Mouse (Mus musculus) neural tube, embryonic 15.5 days (tissue): ENCODE data around the gene 9930104L06Rik. TPM values are rescaled to one million over a fixed set of nuclear protein-coding genes. Genes with fewer than 3 reads are reported as not detected.
A peak's percentile ranks its signal among the peaks of the same experiment; 100 is the strongest.

Experiments used
- ATAC-seq: fragments of 200-750 bp; cut with Nextera tagmentation; 2 replicates; pipeline ENCODE4 v1.8.0; 2017; ENCODE audit warnings: mild to moderate bottlenecking, moderate TSS enrichment, moderate library complexity; ENCODE audit not compliant: low FRiP score
- H3K27ac ChIP-seq: fragments of 300-500 bp; sonication (generic); replicated peaks from 2 replicates; pipeline ENCODE4 v1.5.1; 2015; ENCODE audit warnings: mild to moderate bottlenecking, inconsistent platforms
- H3K27me3 ChIP-seq: fragments of 300-500 bp; sonication (generic); replicated peaks from 2 replicates; pipeline ENCODE4 v1.6.1; 2015; ENCODE audit warnings: inconsistent platforms
- H3K36me3 ChIP-seq: fragments of 300-500 bp; sonication (generic); 2 replicates; pipeline ENCODE4 v1.6.1; 2015; ENCODE audit warnings: inconsistent platforms
- H3K4me1 ChIP-seq: fragments of 300-500 bp; sonication (generic); 2 replicates; pipeline ENCODE4 v1.6.1; 2015; ENCODE audit warnings: inconsistent platforms
- H3K4me2 ChIP-seq: fragments of 300-500 bp; sonication (generic); 2 replicates; pipeline ENCODE4 v1.6.1; 2015; ENCODE audit warnings: inconsistent platforms, mild to moderate bottlenecking, moderate library complexity
- H3K4me3 ChIP-seq: fragments of 300-500 bp; sonication (generic); replicated peaks from 2 replicates; pipeline ENCODE4 v1.5.1; 2015; ENCODE audit warnings: mild to moderate bottlenecking, inconsistent platforms
- H3K9ac ChIP-seq: fragments of 300-500 bp; sonication (generic); replicated peaks from 2 replicates; pipeline ENCODE4 v1.6.1; 2015; ENCODE audit warnings: mild to moderate bottlenecking, inconsistent platforms
- H3K9me3 ChIP-seq: fragments of 300-500 bp; sonication (generic); replicated peaks from 2 replicates; pipeline ENCODE4 v1.6.1; 2016; ENCODE audit warnings: inconsistent platforms
- WGBS: fragments of 180-500 bp; shearing (Covaris S2); methylation state at CpG from one replicate; pipeline ENCODE4 v1.1.7; 2015; ENCODE audit warnings: mixed read lengths; 5-methylcytosine and 5-hydroxymethylcytosine counted together
- polyA plus RNA-seq: library from polyadenylated mRNA; unstranded; fragments of >200 nt; fragmentation: Nextera tagmentation; extraction: Ambion mirVana; gene quantifications from 2 replicates; pipeline ENCODE4 v1.2.1, GENCODE M21; 2015

Gene 9930104L06Rik
- 14.2 and 15.2 TPM in 2 replicates for polyA plus RNA-seq

DNA sequence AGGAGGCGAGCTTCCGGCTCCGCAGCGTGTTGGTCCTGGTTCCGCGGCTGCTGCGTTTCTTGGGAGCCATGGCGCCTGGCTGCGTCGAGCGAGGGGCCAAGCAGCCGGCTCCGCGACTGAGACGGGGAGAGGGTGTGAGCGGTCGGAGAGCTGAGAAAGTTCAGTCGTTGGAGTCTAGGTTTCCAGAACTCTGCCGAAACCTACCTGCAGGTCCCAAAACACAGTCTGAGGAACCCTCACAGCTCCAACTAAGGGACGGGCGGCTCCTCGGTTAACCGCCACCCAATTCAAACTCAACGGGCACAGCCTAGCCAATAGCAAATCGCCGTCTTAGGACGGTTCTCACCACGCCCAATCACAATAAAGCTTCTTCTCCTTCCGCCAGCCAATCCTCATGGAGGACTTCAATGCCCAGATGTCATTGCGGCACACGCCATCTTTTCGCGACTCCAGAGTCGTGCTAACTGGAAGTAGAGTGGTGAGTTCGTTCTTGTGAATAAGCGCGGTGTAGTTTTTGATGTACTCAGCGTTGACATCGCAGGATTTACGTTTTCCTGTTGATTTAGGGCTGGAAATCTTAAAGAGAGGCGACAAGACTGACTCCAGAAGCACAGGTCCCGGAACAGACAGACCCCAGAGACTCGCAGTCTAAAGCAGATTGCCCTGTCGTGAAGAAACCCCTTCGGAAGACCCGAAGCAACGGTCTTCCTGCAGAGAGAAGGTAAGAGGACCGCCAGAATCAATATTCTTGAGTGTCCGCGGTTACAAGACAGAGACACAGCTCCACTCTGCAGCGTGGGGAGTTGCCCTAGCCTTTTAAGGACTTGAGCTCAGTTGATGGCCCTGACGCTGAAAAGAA, at the start of gene 9930104L06Rik:
TSS of gene 9930104L06Rik (plus strand) at position 436 of the 859 bp plus-strand sequence.
- H3K9ac ChIP-seq = peak within 1 kb of the TSS; percentile 70
- H3K4me2 ChIP-seq = peak within 1 kb of the TSS; percentile 93
- WGBS = under 1% methylated on average over 52 of the region's 52 CpGs
- peaks cover 28% of the 10 kb centered on the region for H3K36me3 ChIP-seq
- H3K9me3 ChIP-seq = no peaks in the 10 kb centered on the region
- H3K27me3 ChIP-seq = no peaks in the 10 kb centered on the region
- H3K4me1 ChIP-seq = peaks cover 25% of the 10 kb centered on the region
- ATAC-seq = peak; percentile 99
- H3K27ac ChIP-seq = 0 out of 2 replicates have a peak within 1 kb of the TSS, but pooled peaks have one; percentile 39
- H3K4me3 ChIP-seq = peak within 1 kb of the TSS; percentile 69

- peaks cover 2% of the 10 kb centered on the region; the same call in 1 of the 2 replicates for H3K4me1 ChIP-seq
- H3K4me2 ChIP-seq = no peak overlapping the region
- no peaks in the 10 kb centered on the region for H3K9me3 ChIP-seq
- no peak for ATAC-seq
- H3K27me3 ChIP-seq = peaks cover 26% of the 10 kb centered on the region
- no peak overlapping the region for H3K27ac ChIP-seq
- no peaks in the 10 kb centered on the region for H3K36me3 ChIP-seq
- H3K4me3 ChIP-seq = no peak overlapping the region
- no peak overlapping the region for H3K9ac ChIP-seq
- 73% methylated on average over 7 of the region's 7 CpGs for WGBS
Measured at GRCm38 (mm10) chr4:124888702-124889101, 48.1 kb upstream of the 9930104L06Rik start.

GRCm38 (mm10) chr4:124889935-124890334, 46.9 kb upstream of the 9930104L06Rik start:
- Histone ChIP-seq H3K36me3 (no peaks in the 10 kb centered on the region), H3K27ac (no peak overlapping the region), H3K27me3 (peaks cover 23% of the 10 kb centered on the region), H3K9ac (no peak overlapping the region), H3K4me3 (no peak overlapping the region), H3K4me1 (peaks cover 13% of the 10 kb centered on the region), H3K9me3 (no peaks in the 10 kb centered on the region), H3K4me2 (no peak overlapping the region)
- WGBS = 73% methylated on average over 2 of the region's 2 CpGs
- no peak for ATAC-seq

DNA sequence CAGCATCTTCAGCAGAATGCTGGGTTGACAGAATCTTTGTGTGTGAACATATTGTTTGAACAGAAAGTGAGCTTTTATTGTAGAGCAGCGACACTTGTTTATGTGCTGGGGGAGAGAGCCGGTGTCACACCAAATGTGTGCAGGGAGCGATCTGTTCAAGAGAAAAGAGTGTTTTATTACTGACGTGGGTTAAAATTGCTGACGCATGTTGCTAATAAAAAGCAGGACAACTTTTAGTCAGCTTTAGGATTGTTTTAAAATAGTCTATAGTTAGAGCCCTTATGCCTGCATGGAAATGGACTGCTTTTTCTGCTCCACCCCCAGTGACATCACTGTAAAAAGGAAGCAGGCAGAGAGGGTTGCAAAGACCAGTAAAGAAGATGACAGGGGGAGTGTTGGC, 46.0 kb upstream of the 9930104L06Rik start:
- 56% methylated on average over 5 of the region's 5 CpGs for WGBS
- H3K27me3 ChIP-seq = peaks cover 22% of the 10 kb centered on the region
- no peak for ATAC-seq

DNA sequence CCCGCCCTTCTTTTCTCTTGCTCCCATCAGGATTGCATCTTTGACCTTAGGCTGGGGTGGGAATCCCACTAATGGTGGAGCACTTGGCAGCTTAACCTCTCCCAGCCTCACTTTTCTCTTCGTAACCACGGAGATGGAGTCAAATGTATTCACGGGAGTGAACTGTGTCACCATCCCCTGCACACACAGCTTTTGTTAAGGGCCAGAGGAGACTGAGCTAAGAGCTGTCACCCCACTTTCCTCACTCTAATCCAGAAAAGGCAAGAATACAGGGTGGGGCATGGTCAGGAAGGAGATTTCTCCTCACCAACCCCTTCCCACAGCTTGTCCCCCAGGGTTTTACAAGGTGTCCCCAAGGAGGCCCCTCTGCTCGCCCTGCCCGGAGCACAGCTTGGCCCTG, 43.1 kb upstream of the 9930104L06Rik start:
- 24% methylated on average over 6 of the region's 6 CpGs for WGBS
- peak overlapping the region; percentile 81 for H3K4me2 ChIP-seq
- H3K27me3 ChIP-seq = peaks cover 32% of the 10 kb centered on the region
- H3K9me3 ChIP-seq = no peaks in the 10 kb centered on the region
- no peaks in the 10 kb centered on the region for H3K36me3 ChIP-seq
- peaks cover 14% of the 10 kb centered on the region for H3K4me1 ChIP-seq
- no peak overlapping the region for H3K27ac ChIP-seq
- peak overlapping the region; percentile 28; the same call in 1 of the 2 replicates for H3K9ac ChIP-seq
- peak; percentile 22; the same call in 1 of the 2 replicates for ATAC-seq
- H3K4me3 ChIP-seq = peak overlapping the region; percentile 49

More for the DNA sequence above, 46.0 kb upstream of the 9930104L06Rik start:
- Histone ChIP-seq H3K4me3 (no peak overlapping the region), H3K4me2 (no peak overlapping the region), H3K9me3 (no peaks in the 10 kb centered on the region), H3K9ac (no peak overlapping the region), H3K4me1 (peaks cover 14% of the 10 kb centered on the region), H3K36me3 (no peaks in the 10 kb centered on the region), H3K27ac (no peak overlapping the region)

- peak overlapping the region; percentile 81 for H3K4me2 ChIP-seq
- WGBS = 1% methylated on average over 82 of the region's 83 CpGs
- peaks cover 32% of the 10 kb centered on the region for H3K27me3 ChIP-seq
- peak overlapping the region; percentile 58; the same call in 1 of the 2 replicates for H3K27ac ChIP-seq
- peaks cover 14% of the 10 kb centered on the region for H3K4me1 ChIP-seq
- H3K9ac ChIP-seq = peak overlapping the region; percentile 51
- ATAC-seq = peak; percentile 76
- H3K36me3 ChIP-seq = no peaks in the 10 kb centered on the region
- H3K4me3 ChIP-seq = peak overlapping the region; percentile 49
- no peaks in the 10 kb centered on the region for H3K9me3 ChIP-seq
Measured at GRCm38 (mm10) chr4:124894508-124895428, 42.1 kb upstream of the 9930104L06Rik start.

GRCm38 (mm10) chr4:124898428-124898827, 38.4 kb upstream of the 9930104L06Rik start:
- 21% methylated on average over 10 of the region's 10 CpGs for WGBS

GRCm38 (mm10) chr4:124899906-124900305, 36.9 kb upstream of the 9930104L06Rik start:
- no peak for ATAC-seq
- H3K4me3 ChIP-seq = no peak overlapping the region
- H3K9me3 ChIP-seq = no peaks in the 10 kb centered on the region
- H3K36me3 ChIP-seq = no peaks in the 10 kb centered on the region
- WGBS = 71% methylated on average over 5 of the region's 5 CpGs
- peaks cover 1% of the 10 kb centered on the region; the same call in 1 of the 2 replicates for H3K4me1 ChIP-seq
- H3K4me2 ChIP-seq = no peak overlapping the region
- H3K27ac ChIP-seq = no peak overlapping the region
- H3K27me3 ChIP-seq = peaks cover 16% of the 10 kb centered on the region
- no peak overlapping the region for H3K9ac ChIP-seq

More at GRCm38 (mm10) chr4:124898428-124898827, 38.4 kb upstream of the 9930104L06Rik start:
- H3K27ac ChIP-seq = no peak overlapping the region
- H3K27me3 ChIP-seq = peaks cover 22% of the 10 kb centered on the region
- no peak overlapping the region for H3K4me2 ChIP-seq
- H3K36me3 ChIP-seq = no peaks in the 10 kb centered on the region
- H3K4me3 ChIP-seq = no peak overlapping the region
- H3K9me3 ChIP-seq = no peaks in the 10 kb centered on the region
- H3K9ac ChIP-seq = no peak overlapping the region
- no peak for ATAC-seq
- peaks cover 14% of the 10 kb centered on the region for H3K4me1 ChIP-seq

DNA sequence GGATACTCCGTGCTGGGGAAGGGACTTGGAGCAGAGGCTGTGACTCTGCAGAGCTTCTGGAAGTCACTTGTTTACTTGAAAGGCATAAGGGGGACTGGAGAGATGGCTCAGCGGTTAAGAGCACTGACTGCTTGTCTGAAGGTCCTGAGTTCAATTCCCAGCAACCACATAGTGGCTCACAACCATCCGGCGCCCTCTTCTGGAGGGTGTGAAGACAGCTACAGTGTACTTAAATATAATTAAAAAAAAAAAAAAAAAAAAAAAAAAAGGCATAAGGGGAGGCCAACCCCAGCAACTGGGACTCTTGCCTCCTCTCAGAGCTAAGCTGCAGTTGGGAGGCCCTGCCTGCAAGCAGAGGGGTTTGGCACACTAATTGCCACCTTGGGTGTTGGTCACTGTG, 31.4 kb upstream of the 9930104L06Rik start:
- no peak overlapping the region for H3K27ac ChIP-seq
- no peak for ATAC-seq

GRCm38 (mm10) chr4:124905971-124906822, 30.7 kb upstream of the 9930104L06Rik start:
- Histone ChIP-seq H3K27me3 (no peaks in the 10 kb centered on the region; the same call in 1 of the 2 replicates), H3K9ac (peak overlapping the region; percentile 11; the same call in 1 of the 2 replicates), H3K9me3 (no peaks in the 10 kb centered on the region), H3K4me3 (peak overlapping the region; percentile 17), H3K4me1 (peaks cover 14% of the 10 kb centered on the region), H3K4me2 (peak overlapping the region; percentile 53), H3K36me3 (no peaks in the 10 kb centered on the region), H3K27ac (peak overlapping the region; percentile 23)
- ATAC-seq = peak; percentile 71
- 10% methylated on average over 21 of the region's 21 CpGs for WGBS

More for the DNA sequence above, 31.4 kb upstream of the 9930104L06Rik start:
- H3K4me1 ChIP-seq = peaks cover 14% of the 10 kb centered on the region
- H3K4me2 ChIP-seq = no peak overlapping the region
- H3K4me3 ChIP-seq = no peak overlapping the region
- no peaks in the 10 kb centered on the region for H3K9me3 ChIP-seq
- H3K36me3 ChIP-seq = no peaks in the 10 kb centered on the region
- no peak overlapping the region for H3K9ac ChIP-seq
- 65% methylated on average over 4 of the region's 4 CpGs for WGBS
- H3K27me3 ChIP-seq = no peaks in the 10 kb centered on the region; the same call in 1 of the 2 replicates
